Mouse (Mus musculus) thymus, postnatal 36 days (tissue): ENCODE measurements around the gene Hmg20a.
A peak's percentile ranks its signal among the peaks of the same experiment; 100 is the strongest.

ENCODE experiments used
- DNase-seq, 2 experiments: peaks; one replicate each; pipeline ENCODE4 v3.0.0; 2022; ENCODE audit warnings: mixed read lengths in 2 of 2

The Hmg20a gene

GRCm38 (mm10) chr9:56451570-56451969, 33.2 kb downstream of the Hmg20a start:
- no peak for DNase-seq

GRCm38 (mm10) chr9:56453038-56453815, 34.8 kb downstream of the Hmg20a start:
- no peak for DNase-seq

DNA sequence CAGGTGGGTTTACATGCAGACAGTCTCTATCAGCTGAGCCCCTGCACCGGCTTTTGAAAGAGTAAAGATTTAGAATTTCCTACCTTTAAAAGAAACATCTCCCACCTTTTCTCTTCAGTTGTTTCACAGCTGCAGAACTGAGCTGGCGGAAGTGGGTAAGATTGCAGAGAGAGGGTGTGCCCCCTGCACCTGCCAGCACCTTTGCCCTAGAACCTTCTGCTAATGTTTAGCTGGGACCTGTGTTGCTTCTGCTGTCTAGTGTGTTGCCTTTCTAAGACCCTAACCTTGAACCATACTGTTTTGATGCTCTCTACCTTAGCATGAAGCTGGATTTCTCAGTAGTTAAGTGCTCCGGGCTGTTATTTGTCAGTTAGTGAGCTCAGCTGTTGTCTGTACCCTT, 38.0 kb downstream of the Hmg20a start:
- DNase-seq: peak; percentile 16 to 44

GRCm38 (mm10) chr9:56460987-56461386, 42.6 kb downstream of the Hmg20a start:
- no peak for DNase-seq

- no peak for DNase-seq
These were observed 44.2 kb downstream of the Hmg20a start for GRCm38 (mm10) chr9:56462606-56463005.

GRCm38 (mm10) chr9:56463046-56463445, 44.6 kb downstream of the Hmg20a start:
- no peak for DNase-seq

- DNase-seq: no peak
These were observed 45.5 kb downstream of the Hmg20a start for GRCm38 (mm10) chr9:56463686-56464515.

- DNase-seq: peak; percentile 73
These were observed 46.6 kb downstream of the Hmg20a start for GRCm38 (mm10) chr9:56464863-56465654.

DNA sequence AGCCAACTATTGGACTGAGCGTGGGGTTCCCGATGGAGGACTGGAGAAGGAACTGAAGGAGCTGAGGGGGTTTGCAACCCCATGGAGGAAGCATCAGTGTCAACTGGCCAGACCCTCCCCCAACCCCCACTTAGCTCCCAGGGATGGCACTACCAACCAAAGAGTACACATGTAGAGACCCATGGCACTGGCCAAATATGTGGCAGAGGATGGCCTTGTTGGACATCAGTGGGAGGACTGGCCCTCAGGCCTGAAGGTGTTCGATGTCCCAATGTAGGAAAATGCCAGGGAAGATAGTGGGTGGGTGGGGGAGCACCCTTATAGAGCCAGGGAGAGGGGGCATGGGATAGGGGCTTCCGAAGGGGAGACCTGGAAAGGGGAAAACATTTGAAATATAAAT, 47.8 kb downstream of the Hmg20a start:
- peak in 1 of 2 experiments; percentile 17 for DNase-seq

DNA sequence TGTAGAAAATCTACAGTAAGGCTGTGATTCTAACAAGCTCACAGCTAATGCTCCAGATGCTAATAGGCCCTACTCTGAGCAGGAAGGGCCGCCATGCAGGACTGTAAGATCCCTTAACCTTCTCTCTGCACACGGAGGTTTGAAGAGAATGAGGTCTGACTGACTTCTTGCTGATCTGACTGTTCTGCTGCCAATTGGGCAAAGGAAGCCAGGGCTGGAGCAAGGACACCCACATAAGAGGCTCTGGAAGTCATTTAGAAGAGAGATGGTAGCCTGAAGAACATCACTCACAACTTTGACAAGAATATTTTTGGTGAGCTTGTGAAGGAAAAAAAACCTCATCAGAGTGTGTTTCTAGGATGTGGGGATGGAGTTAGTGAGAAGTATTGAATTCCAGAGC, 51.2 kb downstream of the Hmg20a start:
- no peak for DNase-seq

DNA sequence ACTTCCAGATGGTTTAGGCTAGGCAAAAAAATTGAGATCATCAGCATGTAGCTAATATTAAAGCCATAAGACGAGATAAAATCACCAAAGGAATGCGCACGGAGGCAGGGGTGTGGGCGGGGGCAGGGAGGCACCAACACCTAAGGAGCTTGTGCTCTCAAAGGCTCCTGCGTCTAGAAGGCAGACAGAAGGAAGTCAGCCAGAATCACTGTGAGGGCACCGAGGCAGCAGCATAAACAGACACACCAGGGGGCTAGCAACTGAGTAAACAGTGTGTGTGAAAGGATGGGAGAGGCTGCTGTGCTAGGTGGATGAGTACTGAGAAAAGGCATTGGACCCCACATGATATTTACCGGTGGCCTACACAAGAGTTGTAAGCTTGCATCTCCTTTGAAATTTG, 51.9 kb downstream of the Hmg20a start:
- no peak for DNase-seq

GRCm38 (mm10) chr9:56478975-56479647, 60.7 kb downstream of the Hmg20a start:
- no peak for DNase-seq

DNA sequence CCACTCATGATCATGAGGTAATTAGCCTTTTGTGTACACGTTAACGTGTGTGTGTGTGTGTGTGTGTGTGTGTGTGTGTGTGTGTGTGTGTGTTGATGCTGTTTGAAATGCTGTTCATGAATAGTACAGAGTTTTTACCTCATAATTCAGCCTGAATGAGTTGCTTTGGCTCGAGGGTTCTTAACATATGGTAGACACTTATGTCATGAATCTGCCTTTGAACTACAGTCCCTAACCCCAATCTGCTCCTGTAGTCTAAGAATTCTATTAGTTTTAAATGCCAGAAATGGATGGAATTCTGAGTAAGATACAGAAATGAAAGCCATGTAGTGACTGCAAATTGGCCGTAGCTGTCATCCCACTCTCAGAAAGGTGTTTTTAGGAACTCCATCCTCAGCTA, 64.2 kb downstream of the Hmg20a start:
- DNase-seq: no peak

DNA sequence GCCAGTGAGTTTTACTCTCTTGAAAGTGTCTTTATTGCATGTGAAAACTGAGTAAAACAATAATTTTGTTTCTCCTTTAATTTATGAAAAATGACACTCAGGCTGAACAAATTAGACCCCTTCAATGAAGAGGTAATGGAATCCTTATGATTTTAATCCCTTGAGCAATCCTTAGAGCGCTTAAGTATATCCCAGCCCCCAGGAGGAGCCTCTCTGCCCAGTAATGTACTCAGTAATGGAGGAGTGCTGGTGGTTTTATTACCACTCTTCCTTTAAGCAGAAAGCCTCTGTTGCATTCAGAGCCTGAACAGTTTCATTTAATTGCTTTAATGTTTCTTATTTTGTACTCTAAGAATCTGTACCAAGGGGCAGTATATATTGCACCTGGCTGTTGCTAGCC, 67.0 kb downstream of the Hmg20a start:
- DNase-seq: no peak

DNA sequence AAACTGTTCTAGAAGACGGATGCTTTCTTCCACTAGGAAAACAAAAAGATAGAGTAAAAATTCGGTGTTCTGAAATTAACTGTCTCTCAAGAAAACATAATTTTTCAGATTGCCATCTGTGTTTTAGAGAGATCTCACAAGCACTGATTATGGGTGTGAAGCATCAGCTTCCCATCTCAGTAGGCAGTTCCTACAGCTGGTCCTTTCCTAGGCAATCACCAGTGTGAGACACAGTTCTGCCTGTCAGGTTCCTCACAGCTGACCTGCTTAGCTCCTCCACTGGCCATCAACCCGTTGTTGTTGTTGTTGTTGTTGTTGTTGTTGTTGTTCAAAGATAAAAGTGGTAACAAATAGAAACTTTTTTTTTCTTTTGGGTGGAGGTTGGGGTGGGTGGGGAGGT, 67.7 kb downstream of the Hmg20a start:
- DNase-seq: no peak

DNA sequence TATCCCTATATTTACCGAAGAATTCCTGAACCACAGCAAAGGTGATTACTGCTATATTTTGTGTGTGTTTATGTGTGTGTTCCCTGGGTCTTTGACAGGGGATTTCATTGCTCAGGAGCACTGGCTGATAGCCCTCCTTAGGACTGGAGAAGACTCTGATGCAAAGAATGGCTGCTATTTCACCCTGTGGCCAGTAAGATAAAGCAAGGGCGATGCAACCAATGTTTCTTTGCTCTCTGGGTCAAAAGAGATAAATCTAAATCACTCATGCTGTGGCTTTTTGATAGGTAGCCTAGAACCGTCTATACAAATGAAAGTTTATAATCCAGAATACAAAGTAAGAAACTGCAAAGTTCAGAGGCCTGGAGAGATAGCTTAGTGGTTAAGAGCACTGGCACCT, 69.2 kb downstream of the Hmg20a start:
- no peak for DNase-seq

GRCm38 (mm10) chr9:56492391-56492790, 74.0 kb downstream of the Hmg20a start:
- no peak for DNase-seq

DNA sequence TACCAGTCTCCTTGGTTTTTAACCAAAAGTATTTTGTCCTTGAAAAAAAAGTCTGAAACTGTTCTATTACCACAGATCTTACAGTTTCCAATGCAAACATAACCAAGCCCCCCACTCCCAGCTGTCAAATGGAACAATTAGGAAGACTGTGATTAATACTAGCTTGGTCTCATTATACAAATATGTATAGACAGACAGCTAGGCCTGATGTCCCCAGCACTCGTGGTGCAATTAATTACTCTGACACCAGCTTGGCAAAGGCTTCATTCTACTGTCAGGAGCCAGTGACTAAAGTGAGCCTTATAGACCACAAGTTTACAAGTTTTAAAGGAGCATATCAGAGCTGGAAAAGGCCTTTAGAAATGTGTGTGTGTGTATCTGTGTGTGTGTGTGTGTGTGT, 74.5 kb downstream of the Hmg20a start:
- DNase-seq: no peak

- DNase-seq: no peak
These were observed 76.7 kb downstream of the Hmg20a start for GRCm38 (mm10) chr9:56495088-56495487.

GRCm38 (mm10) chr9:56495795-56496232, 77.4 kb downstream of the Hmg20a start:
- no peak for DNase-seq

GRCm38 (mm10) chr9:56496567-56496966, 78.2 kb downstream of the Hmg20a start:
- DNase-seq: no peak

GRCm38 (mm10) chr9:56497181-56497864, 78.9 kb downstream of the Hmg20a start:
- DNase-seq: no peak
